Mouse (Mus musculus) E14TG2a.4 (cell line): ENCODE results near the gene Rbp7.

Experiments used
- CTCF ChIP-seq: conservative IDR thresholded peaks from 2 replicates; pipeline ENCODE4 v1.5.1; 2014; ENCODE audit warnings: low read length
- NANOG ChIP-seq: IDR thresholded peaks from 2 replicates; pipeline ENCODE4 v1.6.1; 2014; ENCODE audit warnings: borderline replicate concordance, low read length, mixed read lengths
- POU5F1 ChIP-seq: IDR thresholded peaks from 2 replicates; pipeline ENCODE4 v1.6.1; 2014; ENCODE audit warnings: low read length, borderline replicate concordance

- TF ChIP-seq CTCF = no peak
- TF ChIP-seq NANOG = no peak
- no peak for TF ChIP-seq POU5F1
Measured at GRCm38 (mm10) chr4:149489415-149490240, 34.9 kb upstream of the Rbp7 start.
